Mouse (Mus musculus) C2C12 (cell line): ENCODE results near the gene Sult1a1.

Experiments
- CEBPB ChIP-seq: IDR thresholded peaks from one replicate; pipeline ENCODE4 v1.6.1; 2011; ENCODE audit warnings: low read depth, mild to moderate bottlenecking, control low read depth, moderate library complexity
- CTCF ChIP-seq: IDR thresholded peaks from one replicate; pipeline ENCODE4 v1.5.1; 2011; ENCODE audit not compliant: control insufficient read depth, insufficient read depth, insufficient read length
- FOSL1 ChIP-seq: IDR thresholded peaks from one replicate; pipeline ENCODE4 v1.8.0; 2011; ENCODE audit warnings: mild to moderate bottlenecking, low read length; ENCODE audit not compliant: poor library complexity, insufficient read depth, severe bottlenecking
- MAX ChIP-seq: IDR thresholded peaks from one replicate; pipeline ENCODE4 v1.6.1; 2011; ENCODE audit warnings: mild to moderate bottlenecking, control low read depth
- MYOD1 ChIP-seq: IDR thresholded peaks from one replicate; pipeline ENCODE4 v1.6.1; 2011; ENCODE audit warnings: low read depth; ENCODE audit not compliant: control insufficient read depth, insufficient read length
- MYOG ChIP-seq: IDR thresholded peaks from one replicate; pipeline ENCODE4 v1.6.1; 2011; ENCODE audit not compliant: control insufficient read depth, insufficient read length; ENCODE audit errors: extremely low read depth
- USF1 ChIP-seq: IDR thresholded peaks from one replicate; pipeline ENCODE4 v1.6.1; 2011; ENCODE audit warnings: low read depth, mild to moderate bottlenecking, control low read depth, moderate library complexity

DNA sequence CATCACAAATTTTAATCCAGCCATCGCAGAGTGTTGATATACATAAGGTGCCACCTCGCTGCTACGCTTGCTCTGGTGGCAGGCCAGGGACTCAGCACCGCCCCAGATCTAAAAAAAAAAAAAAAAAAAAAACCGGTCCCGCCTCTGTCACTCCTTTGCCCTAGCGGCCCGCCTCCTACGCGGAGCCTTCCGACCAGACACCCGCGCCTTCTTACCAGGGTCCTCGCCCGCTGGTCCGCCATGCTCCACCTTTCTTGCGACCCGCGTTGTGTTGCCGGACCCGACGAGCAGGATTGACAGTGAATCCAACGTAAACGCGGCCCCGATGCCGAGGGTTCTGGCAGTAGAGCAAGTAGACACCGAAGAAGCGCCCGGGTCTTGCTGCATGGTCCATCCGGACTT is 19.0 kb upstream of the Sult1a1 start, which contains the start of gene Bola2:
- no peak for TF ChIP-seq CTCF
- no peak for TF ChIP-seq USF1
- TF ChIP-seq MYOG = no peak
- no peak for TF ChIP-seq MAX
- TF ChIP-seq CEBPB = no peak
- no peak for TF ChIP-seq MYOD1
- TF ChIP-seq FOSL1 = no peak
